Mouse (Mus musculus): ENCODE measurements around the gene Ifi27.
"Not testable (repeated sequence)": the region's sequence is repeated elsewhere in the genome, so short reads cannot be mapped to it uniquely, and the experiment has no call there.

Ifi27 gene

DNA sequence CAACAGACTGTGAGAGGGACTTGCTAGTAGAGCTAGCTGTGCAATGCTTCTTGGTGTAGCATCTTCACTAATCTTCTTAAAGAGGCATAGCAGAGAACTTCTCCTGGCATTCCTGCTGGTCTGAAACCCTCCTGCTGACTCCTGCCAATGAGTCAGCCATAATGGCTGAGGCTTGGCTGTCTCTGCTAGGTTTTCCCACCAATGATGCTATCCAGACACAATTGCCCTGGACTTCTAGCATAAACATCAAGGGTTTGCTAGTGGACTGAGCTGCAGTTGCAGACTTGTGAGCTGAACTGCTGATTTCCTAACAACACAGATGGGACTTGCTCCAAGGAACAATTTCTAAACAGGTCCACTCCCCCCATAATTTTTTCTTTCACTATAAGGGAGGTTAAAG, 19.4 kb downstream of the Ifi27 start:
- DNase-seq (ENCODE audit: low spot score in 2 of 2), result no peak

GRCm38 (mm10) chr12:103456727-103457126, 22.7 kb downstream of the Ifi27 start:
- not testable (repeated sequence) for DNase-seq (ENCODE audit: low spot score in 2 of 2)

- no peak for DNase-seq (ENCODE audit: low spot score in 2 of 2)
Observed at GRCm38 (mm10) chr12:103457140-103457539, 23.1 kb downstream of the Ifi27 start, which contains the start of gene Ifi27l2b. Gene Ifi27l2b (minus strand): TSS chr12:103457223.

DNA sequence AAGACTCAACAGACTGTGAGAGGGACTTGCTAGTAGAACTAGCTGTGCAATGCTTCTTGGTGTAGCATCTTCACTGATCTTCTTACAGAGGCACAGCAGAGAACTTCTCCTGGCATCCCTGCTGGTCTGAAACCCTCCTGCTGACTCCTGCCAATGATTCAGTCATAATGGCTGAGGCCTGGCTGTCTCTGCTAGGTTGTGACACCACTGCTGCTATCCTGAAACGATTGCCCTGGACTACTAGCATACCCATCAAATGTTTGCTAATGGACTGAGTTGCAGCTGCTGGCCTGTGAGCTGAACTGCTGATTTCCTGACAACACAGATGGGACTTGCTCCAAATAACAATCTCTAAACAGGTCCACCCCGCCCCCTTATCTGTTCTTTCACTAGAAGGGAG, 40.5 kb downstream of the Ifi27 start:
- no peak for DNase-seq (ENCODE audit: low spot score in 2 of 2)

DNA sequence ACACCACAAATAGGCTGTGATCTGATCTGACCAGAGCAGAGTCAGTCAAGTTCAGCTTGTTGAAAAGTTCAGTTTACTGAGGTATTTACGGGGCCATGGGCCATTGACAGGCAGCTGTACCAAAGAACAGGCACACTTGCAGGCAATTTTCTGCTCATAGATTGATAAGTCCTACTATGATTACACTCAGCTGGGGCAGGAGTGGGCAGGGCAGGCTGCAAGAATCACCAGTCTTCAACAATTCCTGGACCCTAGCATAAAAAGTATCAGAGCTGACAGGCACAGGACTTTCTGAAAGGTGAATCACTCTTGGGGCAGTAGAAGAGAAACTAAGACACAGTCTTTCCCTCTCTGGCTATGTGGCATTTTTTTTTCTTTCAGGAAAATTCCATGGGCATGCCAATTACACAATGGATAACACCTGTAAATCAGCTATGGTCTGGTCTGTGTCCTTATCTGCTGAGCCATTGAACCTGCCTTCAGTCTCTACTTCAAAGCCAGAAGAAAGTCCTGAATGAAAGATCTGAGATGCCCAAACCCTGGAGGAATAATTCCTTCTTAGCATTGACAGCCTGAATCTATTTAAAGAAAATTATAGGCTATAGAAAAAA, 42.9 kb downstream of the Ifi27 start:
- DNase-seq (ENCODE audit: low spot score in 2 of 2), result no peak

DNA sequence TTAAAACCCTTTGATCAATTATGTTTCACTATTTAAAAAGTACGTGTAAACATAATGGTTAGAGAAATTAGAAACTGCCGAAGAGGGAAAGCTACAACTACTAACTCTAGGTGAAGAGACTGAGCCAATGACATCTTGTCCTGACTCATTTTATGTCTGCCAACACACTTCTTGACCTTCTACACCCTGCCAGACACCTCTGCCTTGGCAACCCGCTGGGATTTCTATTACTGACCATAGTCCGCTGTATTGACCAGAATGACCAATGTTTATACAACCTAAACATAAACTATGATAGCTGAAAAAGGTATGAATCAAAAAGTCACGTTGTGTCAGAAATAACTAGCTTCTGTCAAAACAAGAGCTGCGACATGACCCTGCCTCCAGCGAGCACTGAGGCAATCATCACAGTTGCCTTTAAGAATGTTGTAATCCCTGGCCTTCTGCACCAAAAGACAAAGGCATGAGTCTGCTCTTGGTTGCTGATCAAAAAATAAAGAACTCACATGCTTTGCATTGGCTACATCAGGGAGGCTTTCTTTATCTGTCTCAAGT, 43.5 kb downstream of the Ifi27 start:
- no peak for DNase-seq (ENCODE audit: low spot score in 2 of 2)

GRCm38 (mm10) chr12:103481671-103482070, 47.7 kb downstream of the Ifi27 start:
- no peak for DNase-seq (ENCODE audit: low spot score in 2 of 2)

GRCm38 (mm10) chr12:103482781-103483180, 48.8 kb downstream of the Ifi27 start:
- DNase-seq (ENCODE audit: low spot score in 2 of 2), result no peak

GRCm38 (mm10) chr12:103484200-103484972, 50.4 kb downstream of the Ifi27 start:
- not testable (repeated sequence) for DNase-seq (ENCODE audit: low spot score in 2 of 2)

GRCm38 (mm10) chr12:103486726-103487125, 52.7 kb downstream of the Ifi27 start:
- DNase-seq (ENCODE audit: low spot score in 2 of 2), result no peak

GRCm38 (mm10) chr12:103487276-103487675, 53.3 kb downstream of the Ifi27 start:
- no peak for DNase-seq (ENCODE audit: low spot score in 2 of 2)

GRCm38 (mm10) chr12:103487750-103488149, 53.7 kb downstream of the Ifi27 start:
- no peak for DNase-seq (ENCODE audit: low spot score in 2 of 2)
